Mouse (Mus musculus): ENCODE data around the gene Corin.

Gene Corin

DNA sequence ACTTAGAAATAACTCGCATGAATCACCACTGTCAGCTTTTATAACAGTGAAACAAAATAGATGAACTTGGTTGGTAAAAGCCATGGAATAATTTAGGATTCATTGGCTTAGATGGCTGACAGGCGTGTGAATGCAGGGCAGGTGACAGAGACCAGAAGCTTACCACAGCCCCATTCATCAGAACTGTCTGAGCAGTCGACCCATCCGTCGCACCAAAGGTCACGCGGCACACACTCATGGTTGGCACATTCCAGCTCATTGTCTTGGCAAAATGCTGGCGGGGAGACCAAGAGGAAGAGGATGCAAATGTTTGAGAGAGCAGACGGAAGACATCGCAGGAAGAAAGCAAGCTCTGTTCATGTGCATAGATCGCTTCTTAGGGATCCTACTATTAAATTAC, 173.6 kb downstream of the Corin start:
- DNase-seq (ENCODE audit: low read depth, low spot score), result no peak

DNA sequence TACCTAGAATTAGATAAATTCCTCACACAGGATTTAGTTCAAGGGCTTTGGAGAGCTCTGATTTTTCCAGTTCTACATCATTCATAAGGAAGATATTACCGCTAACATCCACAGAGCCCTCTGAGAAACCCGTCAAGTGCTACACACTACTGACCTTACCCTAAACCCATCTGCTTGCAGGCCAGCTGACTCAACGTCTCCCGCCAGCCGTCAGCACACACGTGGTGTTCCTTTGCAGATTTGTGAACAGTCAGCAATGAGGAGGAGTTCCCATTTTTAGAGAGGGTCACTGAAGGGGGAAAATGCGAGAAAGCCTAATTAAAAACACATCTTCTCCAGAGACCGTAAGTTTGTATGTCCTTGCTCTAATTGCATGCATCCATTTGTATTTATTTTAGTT, 174.8 kb downstream of the Corin start:
- peak; percentile 4 for DNase-seq (ENCODE audit: low read depth, low spot score)

DNA sequence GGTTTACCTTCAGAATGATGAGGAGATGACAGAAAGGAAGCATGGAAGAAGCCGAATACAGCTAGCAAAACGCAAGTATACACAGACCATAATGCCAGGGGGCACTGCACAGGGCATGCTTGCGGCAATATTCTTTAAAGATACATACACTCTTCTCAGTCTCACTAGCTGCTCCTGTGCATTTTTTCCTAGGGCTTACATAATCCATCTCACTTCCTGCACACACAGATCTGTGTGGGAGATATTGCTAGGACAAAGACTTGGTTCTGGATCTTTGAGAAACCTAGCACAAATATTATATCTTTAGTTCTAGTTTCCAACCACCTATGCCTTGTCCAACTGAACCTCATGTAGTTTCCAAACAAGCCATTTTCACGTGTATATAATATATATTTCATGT, 189.0 kb downstream of the Corin start:
- peak; percentile 54 for DNase-seq (ENCODE audit: low read depth, low spot score)

DNA sequence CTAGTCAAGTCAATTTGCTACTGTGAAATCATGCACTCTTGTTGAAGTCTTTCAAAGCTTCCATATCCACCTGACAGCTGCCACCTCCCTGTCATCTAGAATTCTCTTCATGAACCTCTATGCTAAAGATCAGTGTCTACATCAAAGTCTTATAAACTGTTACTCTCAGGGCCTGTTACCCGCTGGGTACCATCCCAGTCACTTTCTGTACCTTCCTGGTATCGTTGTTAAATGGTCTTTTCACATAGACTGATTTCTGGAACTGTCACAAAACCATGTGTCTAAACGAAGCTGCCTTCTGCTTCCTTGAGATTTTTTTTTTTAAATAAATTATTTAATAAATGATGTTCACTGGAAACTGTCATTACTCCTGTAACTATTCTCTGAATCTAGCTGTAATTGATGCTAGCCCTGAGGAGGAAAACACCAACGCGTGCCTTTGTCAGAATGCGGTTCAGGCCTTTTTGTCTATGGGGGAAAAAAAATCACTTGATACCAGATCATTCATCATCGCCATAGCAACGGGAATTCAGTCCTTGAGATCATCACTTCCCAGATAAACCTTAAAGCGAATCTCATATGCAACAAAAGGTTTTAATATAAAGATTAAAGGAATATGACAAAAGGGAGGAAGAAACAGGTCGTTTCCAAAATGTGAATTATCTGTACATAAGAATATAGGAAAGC, 205.7 kb downstream of the Corin start:
- peak; percentile 46 for DNase-seq (ENCODE audit: low read depth, low spot score)

DNA sequence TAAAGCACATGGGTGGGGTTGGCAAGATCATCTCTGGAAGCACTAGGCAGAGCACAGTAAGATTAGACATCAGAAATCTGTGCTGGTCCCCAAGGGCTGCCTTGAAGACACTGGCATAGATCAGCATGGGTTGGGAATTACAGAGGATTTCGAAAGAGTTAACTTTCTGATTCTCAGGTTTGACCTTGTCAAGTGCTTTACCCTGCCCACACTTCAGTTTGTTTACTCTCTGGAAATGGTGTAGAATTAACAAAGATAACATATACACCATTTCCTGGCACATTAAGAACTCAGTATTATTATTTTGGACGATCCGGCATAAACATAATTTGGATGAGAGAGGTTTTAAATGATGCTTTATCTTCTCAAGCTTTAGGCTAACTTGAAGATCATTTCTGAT, 219.2 kb downstream of the Corin start:
- no peak for DNase-seq (ENCODE audit: low read depth, low spot score)

DNA sequence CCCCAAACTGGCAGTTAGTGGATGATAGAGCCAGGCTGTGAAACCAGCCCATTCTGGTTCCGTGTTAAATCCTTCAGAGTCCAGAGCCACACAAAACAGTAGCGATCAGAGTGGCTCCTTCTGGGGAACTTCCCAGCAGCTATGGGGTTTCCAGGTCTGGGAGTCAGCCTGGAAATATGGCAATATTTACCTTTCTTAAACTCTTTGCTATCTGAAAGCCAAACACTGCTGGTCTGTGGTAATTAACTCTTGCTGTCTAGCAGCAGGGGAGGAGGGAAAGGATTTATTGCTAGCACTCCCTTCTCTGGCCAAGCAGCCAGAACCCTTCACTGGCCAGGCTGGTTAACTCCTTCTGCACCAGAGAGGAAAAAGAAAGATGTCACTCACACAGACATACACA, 221.4 kb downstream of the Corin start:
- no peak for DNase-seq (ENCODE audit: low read depth, low spot score)

DNA sequence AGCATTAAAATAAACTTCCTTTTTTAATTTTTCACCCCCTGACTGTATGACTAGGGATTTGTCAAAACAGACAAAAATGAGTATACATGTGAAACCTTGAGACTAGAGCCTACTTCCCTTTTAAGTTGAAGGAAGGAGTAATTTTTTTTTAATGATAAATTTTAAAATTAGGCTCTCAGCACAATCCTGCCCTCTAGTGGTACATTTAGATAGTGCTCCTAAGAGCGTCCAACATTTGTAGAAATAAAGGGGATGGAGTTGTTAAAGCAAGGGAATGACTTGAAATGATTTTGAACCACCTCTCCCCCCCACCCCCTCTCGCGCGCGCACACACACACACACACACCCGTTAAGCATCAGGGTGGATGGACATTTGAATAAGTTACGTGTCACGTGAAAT, 234.6 kb downstream of the Corin start:
- peak; percentile 52 for DNase-seq (ENCODE audit: low read depth, low spot score)

DNA sequence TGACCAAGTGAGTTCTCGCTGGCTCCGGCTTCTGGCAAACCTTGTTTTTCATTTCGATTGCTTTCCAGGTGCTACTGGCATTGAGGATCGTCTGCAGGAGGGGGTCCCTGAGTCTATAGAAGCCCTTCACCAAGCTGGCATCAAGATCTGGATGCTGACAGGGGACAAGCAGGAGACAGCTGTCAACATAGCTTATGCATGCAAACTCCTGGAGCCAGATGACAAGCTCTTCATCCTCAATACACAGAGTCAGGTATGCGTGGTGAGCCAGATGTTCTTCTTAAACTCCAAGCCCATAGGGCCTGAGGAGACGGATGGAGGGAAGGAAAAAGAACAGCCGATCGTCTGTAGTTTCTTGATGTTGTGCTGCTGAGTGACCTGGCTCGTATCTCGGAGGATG, 235.1 kb downstream of the Corin start:
- DNase-seq (ENCODE audit: low read depth, low spot score), result no peak

DNA sequence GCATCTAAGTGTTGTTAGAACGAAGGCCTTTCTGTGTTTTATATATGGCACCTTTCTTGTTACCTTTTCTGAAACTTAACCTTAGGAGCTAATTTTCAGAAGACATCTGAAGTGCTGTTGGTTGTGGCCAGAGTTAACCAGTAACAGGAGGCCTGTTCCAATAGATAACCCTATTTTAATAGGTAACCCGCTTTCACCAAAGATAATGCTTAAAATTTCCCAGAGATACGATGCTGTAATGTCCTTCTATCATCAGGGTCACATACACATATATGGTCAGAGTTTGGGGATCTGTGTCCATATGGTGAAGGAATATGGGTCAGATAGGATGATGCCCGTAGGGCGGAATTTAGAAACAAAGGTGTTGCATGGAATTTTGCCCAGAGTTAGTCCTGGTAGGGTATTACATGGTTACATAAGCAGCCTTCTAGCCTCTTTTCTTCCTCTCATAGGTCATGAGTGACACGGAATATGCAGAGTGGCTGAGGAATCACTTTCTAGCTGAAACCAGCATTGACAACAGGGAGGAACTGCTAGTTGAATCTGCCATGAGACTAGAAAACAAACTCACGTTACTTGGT, 237.2 kb downstream of the Corin start:
- no peak for DNase-seq (ENCODE audit: low read depth, low spot score)

DNA sequence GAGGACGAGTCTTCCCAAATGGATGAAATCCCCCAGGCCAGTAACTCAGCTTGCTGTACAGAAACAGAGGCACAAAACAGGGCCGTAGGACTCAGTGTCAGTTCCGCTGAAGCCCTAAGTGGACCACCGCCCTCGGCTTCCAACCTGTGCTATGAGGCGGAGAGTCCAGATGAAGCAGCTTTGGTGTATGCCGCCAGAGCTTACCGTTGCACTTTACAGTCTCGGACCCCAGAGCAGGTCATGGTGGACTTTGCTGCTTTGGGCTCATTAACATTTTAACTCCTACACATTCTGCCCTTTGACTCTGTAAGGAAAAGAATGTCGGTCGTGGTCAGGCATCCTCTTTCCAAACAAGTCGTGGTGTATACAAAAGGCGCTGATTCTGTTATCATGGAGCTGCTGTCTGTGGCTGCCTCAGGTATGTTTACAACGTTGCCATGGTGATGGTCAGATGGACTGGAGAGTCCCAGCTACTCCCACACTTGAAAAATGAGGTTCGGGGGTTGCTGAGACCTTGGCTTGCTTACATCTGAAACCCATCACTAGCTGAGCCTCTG, 240.0 kb downstream of the Corin start:
- no peak for DNase-seq (ENCODE audit: low read depth, low spot score)

DNA sequence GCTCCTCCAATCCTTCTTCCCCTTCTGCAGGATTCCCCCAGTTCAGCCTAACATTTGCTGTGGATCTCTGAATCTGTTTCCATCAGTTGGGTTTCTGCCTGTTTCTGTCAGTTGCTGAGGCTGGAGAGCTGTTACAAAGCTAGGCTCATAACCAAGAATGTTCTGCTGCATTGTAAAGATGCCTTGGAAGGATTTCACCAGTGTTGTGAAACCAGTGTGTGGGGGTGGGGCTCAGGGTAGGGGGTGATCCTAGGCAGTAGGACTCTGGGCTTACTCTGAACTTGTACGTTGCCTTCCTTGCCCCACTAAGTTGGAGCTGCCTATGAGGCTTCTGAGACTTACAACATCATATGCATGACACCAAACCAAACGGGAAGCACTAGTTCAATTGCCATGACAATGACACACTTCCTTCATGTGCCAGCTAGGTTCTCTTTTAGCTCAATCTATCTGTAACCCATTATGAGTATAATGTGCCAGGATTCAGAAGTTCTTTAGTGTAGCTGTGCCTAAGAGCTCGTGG, 242.4 kb downstream of the Corin start:
- no peak for DNase-seq (ENCODE audit: low read depth, low spot score)

DNA sequence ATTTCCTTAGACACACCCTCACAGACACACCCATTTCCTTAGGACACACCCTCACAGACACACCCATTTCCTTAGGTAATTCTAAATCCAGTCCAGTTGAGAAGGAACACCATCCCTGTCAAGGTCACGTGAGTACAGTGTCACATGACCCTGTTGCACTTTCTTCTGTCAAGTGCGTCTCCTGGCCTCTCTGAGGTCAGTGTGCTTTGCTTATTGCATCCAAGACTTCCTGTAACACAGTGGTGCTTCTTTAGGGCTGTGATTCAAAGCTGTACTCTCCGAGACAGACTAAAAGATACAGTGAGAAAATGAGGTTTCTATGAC, 245.0 kb downstream of the Corin start:
- DNase-seq (ENCODE audit: low read depth, low spot score), result no peak

DNA sequence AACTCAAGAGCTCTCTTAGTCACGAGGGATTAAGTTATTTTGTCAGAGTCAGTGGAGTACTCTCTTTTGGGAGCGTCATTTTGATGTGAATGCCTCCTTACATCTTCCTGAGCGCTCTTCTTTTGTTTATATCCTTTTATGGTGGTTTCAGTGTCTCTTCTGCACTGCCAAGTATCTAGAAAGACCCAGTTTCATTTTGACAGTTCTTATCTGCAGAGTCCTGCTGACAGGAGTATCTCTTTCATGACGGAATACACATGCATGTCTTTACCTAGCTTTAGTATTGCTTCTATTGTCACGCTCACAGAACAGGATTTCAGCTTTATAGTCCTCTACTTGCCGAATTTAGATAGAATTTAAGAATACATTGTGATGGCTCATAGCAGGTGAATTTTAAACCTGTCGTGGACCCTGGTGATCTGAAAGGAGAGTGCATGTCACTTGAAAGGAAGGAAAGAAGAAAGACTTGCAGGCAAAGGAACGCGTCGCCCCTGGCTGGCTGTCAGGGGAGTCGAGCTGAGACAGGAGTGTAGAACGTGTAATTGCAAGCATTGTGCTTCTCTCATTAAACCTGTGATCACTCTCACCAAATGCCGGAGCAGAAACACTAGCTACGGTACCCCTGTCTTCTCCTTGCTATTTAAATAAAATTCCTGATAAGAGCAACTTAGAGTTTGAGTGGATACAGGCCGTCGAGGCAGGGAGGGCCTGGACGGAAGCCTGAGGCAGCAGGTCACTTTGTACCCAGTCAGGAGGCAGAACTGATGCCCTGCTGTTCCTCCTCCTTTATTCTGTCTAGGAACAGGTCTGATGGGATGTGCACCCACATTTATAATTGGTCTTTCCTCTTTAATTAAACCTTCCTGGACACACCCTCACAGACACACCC, 245.6 kb downstream of the Corin start:
- no peak for DNase-seq (ENCODE audit: low read depth, low spot score)

DNA sequence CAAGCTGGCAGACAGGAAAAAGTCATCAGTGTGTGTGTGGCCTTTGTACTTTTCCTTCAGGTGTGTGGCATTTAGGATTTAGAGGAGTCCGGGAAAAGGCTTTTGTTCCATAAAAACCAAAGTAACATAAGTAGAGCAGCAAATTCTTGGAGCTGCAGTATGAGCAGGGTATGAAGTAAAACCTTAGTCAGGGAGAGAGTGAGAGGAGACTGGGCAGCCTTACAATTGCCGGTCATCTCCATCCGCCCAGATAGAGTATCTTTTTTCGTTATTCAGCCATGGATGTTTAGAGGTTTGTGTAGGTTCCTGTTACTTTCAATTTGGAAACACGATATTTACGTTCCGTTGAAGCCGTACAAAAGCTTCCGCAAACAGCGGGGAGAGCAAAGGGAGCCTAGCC, 247.2 kb downstream of the Corin start:
- no peak for DNase-seq (ENCODE audit: low read depth, low spot score)

DNA sequence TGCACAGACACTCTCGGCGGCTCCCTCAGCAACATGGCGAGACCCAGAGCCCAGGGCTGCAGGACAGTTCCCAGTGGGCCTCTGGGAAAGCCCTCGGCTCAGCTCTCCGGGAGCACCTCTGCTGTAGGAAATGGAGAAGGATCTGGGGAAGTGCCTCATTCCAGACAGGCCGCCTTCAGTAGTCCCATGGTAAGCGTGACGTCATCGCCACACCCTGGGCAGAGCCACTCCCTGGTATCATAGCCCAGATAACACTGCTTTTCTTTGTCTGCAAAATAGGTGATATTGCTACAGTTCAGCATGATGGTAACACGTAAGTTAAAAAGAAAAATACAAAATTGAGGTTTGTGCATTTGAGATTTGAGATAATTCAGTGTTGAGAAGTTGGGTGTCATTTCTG, 249.3 kb downstream of the Corin start:
- no peak for DNase-seq (ENCODE audit: low read depth, low spot score)

DNA sequence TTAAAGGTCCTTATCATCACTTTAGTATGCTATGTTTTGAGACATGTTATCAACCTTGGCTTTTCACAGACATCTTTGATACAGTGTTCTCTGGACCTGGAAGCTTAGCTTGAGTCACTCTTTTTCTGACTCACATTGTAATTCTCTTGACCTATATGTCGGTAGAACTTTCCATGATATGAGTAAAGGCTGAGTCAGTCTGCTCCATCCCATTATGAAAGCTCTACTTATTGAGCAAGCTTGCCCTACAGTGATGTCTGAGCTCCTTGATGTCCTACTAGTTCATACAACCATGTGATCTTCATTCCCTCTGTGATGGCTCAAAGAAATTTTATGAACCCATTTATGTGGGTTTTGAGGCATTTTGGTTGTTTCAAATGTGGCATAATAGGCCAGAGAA, 254.1 kb downstream of the Corin start:
- peak; percentile 33 for DNase-seq (ENCODE audit: low read depth, low spot score)
